Mouse (Mus musculus) cortical plate, adult 2 months (tissue): ENCODE data around the gene Setd7.

Source experiments
- CTCF ChIP-seq: fragments of 200-500 bp; IDR thresholded peaks from 2 replicates; pipeline ENCODE4 v1.5.1; 2011; ENCODE audit warnings: mild to moderate bottlenecking, control low read depth, low read length; ENCODE audit not compliant: insufficient read depth; ENCODE audit errors: extremely low read depth
- POLR2A ChIP-seq: fragments of 200-500 bp; IDR thresholded peaks from 2 replicates; pipeline ENCODE4 v1.6.1; 2011; ENCODE audit warnings: mild to moderate bottlenecking, low read length, control low read depth; ENCODE audit not compliant: insufficient read depth; ENCODE audit errors: extremely low read depth

DNA sequence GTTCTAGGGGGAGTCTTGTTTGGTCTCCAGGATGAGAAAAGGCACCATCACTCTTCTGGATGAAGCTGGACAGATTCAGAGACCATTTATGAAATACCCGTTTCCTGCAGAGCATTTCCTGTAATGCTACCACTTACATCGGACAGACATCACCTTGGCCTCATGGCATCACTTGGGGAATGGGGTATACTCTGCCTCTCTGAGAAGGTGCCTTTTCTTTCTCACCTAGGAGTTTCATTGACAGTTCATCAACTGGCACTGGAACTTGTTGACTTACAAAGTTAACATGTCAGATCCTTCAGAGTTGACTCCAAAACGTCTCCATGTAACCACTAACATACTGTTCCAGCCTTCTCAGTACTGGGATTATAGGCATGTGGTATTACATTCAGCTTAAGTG lies 77.9 kb downstream of the Setd7 start:
- no peak for TF ChIP-seq CTCF
- no peak for TF ChIP-seq POLR2A
